Mouse (Mus musculus) monocyte, adult 5-6 weeks (primary cell): Measurements from ENCODE around the gene Nfib. TPM values are rescaled to one million over a fixed set of nuclear protein-coding genes. Genes with fewer than 3 reads are reported as not detected.

Experiments used
- ATAC-seq: fragments of 153-309, 156-312 bp; replicated peaks from 2 replicates; pipeline ENCODE4 v1.8.0; 2017; ENCODE audit warnings: mild to moderate bottlenecking; ENCODE audit not compliant: low TSS enrichment, insufficient number of reproducible peaks, severe bottlenecking, poor library complexity, low FRiP score
- total RNA-seq: library from RNA; stranded (forward); fragments of 200-1000, 200-491, 200-594 nt; gene quantifications from 3 replicates; pipeline ENCODE4 v1.2.3, GENCODE M21; 2017

Nfib gene
- total RNA-seq, 1 experiment from 2014 or later, result 0.29 TPM

DNA sequence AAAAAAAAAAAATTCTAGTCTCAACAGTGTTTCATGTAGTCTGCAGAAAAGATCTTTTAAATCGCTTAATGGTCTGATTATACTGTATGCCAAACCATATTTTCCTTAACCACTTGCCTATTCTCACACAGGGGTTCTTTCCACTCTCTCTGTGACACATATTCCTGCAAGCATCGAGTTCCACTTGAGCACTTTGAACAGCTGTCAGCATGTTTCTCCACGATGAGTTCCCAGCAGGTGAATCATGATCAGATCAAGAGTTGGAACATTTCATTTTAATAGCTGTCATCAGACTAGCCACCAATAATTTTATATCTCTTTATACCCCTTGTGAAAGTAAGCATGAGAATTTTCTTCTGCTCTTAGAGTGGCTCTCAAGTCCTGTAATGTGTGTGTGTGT lies 151.9 kb downstream of the Nfib start:
- ATAC-seq, result no peak

DNA sequence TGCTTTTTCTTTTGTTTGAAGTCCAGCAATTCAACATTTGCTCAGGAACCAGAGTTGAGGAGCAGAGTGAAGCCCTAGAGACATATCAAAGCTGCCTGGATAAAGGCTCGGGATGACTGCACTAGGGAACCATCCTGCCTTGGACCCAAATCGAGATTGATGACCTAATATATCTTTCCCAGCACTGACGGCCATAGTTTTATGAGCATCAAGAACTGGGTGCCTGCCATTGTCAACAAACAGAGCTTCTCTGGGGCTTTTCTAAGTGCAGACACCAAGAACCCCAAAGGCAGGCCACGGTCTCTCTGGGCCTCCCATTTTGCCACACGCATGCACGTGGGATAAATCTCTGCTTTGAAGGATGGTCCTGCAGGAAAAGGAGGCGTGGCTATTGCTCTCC lies 153.3 kb downstream of the Nfib start:
- ATAC-seq, result no peak

DNA sequence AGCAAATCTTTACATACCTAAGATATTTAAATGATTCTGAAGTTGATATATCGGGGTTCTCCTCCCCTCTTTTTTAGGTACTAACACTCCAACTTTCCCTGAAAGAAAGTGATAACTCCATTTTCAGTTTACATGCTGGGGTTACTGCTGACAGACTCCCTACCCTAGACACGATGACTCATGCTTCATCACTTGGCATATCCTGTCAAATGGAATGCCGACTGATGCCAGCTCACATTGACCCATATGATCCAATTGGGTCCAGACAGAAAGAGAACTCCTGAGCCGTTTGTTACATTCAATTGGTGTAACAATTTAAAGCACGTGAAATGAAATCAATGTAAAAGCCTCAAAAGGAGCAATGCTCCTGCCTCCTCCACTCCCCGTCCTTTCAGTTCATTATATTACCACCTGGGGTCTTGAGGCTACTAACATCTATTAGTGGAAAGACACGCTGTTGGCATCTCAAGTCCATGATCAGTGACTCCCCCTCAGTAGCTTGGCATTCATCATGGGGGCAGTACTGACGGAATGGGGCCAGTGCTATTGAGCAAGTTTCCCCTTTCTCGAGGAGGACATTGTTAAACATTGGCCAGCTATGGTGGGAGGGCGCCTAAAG lies 155.7 kb downstream of the Nfib start:
- no peak for ATAC-seq

DNA sequence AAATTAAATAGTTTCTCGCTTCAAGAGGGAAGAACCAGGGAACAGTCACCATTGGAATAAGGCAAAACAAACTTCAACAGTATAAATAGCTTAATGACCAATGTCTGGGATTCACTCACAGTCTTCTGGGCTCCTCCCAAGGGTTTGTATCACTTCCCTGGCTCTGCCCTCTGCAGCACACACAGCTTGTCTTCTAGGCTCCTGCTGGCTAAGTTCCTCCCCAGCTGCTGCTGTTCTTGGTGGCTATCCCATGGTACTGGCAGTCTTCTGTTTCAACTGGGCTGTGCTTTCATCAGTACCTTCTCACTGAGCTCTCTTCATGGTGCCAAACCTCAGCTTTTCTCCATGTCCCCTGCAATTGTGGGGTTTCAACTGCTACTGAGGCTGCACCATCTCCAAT lies 157.3 kb downstream of the Nfib start:
- no peak for ATAC-seq

DNA sequence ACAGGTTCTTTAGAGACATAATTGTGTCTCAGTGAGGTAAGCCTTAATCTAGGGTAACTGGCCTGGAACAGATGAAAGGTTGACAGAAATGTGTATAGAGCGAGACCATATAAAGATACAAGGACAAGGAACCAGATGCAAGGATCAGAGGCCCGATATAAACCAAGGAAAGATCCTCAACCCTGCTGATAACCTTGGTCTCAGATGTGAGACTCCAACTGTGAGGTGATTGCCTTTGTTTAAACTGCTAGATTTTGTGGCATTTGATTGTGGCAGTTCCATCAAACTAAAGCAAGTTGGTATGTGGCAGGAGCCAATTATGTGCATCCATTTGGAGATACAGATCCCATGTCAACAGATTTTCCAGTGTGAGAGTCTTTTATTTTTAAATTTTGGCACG lies 161.6 kb downstream of the Nfib start:
- no peak for ATAC-seq

DNA sequence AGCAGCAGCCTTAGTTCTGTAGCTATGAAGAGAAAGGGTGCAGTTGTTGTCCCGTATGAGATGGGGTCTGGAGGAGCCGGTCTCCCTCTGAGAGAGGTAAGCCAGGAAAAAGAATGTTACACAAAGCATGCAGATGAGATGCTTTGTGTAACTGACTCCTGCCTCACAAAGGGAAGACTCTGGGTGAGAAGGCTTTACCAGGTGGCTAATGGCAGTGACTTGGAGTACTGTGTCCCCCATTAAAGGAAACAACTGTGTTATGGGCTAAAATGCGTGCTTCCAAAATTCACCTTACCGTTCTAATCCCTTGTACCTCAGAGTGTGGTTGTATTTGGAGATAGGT lies 162.2 kb downstream of the Nfib start:
- no peak for ATAC-seq

DNA sequence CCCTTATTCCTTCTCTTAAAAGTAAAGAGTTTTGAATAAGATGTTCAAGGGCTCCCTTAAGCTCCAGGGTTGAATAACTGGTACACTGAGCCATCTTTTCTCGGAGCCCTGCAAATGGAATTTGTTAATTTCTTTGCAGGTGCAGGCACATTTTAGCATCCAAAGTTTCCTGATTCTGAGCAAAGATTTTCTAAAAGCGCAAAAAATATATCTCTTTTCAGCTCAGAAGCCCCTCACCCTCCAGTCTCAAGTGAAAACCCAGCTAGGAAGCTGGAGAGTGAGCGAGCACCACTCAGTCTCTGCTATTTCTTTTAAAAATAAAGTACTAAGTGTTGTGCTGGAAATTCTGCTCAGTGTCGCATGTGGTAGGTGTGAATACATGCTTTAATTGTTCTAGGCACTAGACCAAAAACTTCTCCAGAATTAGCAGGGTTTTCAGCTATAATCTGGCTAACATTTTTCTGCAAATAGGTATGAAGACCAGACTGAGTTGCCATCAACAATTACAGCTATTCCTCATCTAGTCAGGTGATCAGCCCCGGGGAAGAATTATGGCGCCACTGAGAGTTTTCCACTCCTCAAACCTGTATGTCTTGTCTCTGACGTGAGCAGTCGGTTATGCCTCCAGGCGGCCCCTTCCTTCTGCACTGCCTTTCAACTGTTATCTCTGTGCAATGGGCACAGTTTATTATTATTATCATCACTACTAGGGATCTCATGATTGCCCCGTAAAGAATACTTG lies 162.7 kb downstream of the Nfib start:
- ATAC-seq, result no peak

DNA sequence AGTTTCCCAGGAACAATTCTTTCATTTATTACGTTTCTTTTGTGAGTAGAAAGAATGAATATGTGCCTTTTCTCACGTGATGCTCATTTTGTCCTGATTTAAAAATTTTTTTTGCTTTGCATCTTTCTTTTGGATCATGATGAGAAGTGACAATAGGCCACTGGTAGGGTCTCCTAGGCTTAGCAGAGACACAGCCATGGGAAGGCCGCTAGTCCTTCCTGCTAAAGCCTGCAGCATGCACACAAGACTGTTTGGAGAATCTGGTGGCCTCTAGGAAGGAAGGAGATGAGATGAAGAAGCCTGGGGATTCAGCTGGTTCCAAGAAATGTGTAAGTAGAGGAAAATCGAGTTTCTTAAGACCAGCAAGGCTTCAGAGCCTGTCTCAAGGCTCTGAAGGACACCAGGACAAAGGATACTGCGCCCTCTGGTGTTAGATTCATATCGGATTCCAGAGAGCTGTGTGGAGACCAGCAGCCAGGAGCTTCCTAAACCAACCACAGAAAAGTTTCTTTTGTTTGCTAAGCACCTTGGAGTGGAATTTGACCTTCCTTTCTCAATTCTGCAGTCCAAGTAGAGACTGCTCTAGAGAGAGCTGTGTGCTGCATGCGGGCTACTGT lies 163.5 kb downstream of the Nfib start:
- ATAC-seq, result no peak

DNA sequence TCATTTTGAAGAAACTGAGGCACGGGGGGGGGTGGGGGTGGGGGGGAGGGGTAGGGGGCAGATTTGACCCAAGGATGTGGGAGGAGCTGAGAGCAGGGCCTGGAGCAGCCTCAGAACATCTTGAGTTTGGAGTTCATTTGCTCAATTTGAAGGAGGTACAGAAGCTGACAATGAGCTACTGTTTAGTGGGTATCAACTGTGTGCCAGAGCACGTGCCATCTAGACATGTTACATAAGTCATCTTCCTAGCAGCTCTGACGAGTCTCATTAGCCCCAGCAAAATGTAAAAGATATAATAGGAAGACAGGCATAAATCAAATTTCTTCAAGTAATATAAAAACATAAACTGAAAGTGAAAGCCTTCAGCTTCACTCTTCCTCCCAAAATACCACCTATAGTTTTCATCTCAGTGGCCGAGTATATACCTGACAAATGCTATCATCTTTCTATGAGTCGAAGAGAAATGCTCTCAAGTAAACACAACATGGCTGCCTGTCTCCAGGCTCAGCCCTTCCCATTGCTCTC lies 165.0 kb downstream of the Nfib start:
- ATAC-seq, result no peak

DNA sequence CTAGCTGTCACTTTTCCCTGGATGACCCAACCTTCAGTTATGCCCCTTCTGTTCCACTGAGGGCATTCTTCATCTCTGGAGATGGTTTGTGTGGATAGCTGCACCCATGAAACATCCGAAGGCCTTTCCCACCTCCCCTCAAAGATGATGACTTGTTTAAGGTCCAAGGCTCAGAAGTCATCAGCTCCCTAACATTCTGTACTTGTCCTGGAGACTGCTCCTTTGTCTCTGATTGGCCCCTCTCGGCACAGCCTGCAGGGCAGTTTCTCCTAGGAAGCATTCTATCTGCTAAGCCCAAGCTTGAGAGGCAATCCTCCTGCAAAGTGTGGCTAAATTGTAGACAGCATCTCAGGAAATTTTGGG lies 165.5 kb downstream of the Nfib start:
- no peak for ATAC-seq

DNA sequence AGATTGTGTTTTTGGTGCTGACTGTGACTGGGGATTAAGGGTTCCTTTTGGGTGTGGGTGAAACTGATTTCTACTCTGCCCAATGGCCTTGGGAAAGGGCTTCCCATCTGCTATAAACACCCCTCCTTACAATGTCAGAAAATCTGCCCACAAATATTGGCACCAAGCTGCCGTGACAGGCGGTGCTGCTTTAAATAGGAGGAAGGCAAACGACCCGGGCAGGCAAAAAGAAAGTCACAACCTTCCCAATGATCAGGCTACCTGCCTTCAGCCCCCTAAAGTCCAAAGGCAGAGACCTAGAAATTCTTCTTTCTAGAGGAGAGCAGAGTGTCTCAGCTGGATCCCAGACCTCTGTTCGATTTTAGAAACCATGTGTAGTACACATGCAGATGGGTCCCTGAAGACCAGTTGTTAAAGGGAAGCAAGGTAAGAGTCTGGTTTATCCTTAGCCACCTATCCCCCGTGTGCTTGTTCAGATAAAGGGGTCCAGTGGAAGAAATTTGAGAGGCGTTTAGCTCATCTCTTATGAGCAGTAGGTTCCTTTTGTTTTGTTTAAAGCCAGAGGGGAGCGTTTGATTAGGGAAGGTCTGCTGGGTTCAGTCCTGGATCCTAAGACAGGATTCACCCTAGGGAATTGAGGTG lies 166.0 kb downstream of the Nfib start:
- no peak for ATAC-seq

DNA sequence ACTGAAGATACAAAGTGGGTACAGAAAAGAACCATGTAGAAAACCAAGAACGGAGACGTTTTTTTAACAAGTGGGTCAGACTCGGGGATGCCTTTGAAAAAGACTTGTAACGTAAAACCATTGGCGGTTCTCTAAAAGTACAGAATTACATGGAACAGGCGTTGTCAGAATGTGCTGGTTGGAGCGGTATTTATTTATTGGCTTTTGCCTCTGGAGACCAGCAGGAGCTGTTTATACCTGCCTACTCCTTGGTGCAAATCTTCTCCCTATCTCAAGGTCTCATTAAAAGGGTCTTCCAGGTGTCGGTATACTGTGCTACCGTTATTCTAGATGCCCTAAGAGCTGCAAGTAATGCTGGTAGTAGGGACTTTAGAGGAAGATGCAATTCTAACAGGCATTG lies 166.7 kb downstream of the Nfib start:
- no peak for ATAC-seq

DNA sequence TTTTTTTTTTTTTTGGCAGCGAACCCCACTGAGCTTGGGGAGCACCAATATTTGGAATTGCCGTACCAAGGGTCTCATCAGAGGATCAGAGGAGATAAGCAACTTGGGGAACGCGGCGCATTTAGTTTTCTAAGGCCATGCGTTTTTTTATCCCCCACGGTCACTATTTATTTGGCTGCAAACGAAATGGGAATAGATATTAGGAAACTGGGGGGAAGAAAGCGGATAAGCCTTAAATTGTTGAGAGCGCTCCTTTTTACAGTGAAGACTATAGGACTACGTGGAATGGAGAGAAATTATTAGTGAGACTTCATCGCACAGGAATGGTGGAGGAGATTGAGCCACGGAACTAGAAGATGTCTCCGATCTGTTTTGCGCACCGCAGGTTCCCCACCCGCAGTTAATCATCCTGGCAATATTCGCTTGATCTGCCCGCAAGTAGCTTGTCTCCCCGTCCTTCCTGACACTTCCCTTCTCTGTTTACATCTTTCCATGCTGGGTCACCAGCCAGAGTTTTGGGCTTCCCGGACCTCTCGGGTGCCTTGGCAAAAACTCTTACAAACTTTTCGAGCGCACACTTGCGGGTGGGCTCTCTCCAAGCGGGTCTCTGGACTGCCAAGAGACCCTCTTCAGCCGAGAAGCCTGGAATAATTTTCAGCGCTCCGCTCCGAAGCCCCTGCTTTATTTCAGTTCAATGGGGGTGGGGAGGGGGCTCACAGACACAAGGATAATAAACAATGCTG lies 167.3 kb downstream of the Nfib start:
- ATAC-seq, result no peak

DNA sequence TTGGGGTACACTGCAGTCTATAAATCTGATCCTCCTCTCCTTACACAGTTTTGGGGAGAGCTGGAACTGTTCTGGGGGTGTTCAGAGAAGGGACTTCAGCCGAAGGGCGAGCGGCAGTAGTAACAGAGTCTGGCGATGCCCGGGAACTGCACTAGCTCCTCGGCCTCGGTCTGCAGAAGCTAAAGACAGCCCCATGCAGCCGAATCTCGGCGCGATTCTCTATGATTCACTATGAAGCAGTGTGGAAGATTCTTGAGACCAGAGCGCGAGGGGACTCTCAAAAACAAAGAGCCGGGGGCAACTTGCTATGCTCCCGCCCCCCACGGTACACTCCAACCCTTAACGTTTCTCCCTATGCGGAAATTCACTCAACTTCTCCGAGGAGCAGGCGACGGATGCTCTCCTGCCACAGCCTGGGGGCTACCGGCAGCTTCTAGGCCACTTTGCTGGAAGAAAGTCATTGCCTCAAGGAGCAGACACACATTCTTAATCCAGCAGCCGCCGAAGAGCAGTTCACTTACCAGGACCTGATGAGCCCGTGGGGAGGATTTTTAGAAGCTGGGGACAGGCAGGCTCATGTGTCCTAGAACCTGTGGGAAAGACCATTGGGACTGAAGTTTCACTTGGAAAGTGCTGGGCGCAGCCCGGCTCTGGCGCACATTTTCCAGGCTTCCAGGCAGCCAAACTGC lies 168.1 kb downstream of the Nfib start:
- ATAC-seq, result no peak

DNA sequence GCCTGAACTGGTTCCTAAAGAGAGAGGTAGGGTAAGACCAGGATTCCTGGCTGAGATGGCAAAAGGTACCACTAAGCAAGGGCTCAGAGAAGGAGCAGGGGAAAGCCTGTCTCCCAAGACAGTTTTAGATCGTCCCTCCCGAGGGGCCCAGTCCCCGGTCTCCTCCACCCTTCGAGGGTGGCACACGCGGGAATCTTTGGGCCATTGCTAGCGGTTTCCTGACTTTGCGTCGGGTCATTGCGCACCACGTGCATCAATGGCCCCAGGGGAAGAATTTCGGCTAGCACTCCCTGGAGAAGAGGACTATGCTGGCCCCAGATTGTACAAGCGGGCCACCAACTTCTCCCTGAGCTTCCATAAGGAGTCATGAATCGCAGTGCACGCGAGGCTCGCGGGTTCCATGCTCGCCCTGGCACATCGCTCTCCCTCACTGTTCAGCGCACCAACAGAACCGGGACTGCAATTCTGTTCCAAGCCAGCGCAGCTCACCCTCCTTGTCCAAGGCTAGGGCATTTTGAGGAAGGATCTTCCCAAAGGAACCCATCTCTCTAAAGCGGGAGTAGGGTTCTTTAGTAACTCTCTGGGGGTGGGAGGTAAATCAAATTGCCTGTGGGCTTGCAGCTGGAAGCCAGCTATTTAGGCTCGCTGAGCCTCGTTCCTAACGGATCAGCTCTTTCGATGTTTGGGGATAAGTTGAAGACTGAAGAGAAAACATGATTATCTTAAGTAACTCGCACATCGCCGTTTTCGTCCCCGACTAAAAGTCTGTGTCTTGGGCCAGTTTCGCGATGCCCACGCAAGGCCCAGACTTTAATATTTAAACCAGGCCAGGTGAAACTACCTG lies 168.9 kb downstream of the Nfib start:
- no peak for ATAC-seq

DNA sequence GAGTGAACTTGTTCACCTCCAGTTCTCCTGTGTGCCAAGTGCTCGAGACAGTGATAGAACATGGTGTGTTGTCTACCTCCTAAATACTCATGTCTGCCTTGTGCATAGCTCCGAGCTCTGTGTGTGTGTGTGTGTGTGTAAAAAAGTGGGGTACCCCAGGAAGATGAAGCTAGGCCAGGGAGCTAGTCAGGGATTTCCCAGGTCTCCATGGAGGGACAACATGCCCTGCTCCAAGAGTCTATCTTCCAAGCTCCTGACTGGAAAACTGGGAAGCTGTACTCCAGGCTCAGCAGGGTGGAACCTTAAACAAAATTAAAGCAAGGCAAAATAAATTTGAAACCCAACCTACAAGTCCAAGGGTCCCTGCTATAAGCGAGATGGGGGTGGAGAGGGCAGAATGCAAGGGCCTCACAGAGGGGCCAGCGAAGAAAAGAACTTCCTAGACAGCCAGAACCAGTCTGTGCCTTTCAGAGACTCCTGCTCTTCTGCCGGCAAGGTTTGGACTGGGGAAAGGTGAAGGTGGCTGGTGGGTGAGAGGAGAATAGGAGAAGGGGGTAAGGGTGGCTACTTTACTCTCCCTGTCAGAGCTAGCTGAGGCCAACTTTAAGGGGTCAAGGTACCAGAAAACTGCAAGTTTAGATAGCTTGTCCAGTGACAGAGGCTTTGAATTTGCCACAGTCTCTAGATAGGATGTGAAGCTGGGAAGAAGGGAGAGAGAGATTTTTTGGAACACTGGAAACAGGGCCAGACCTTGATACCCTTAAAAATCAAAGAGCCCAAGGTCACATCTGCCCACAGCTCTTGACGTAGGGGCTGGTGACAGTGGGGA lies 169.7 kb downstream of the Nfib start:
- no peak for ATAC-seq

DNA sequence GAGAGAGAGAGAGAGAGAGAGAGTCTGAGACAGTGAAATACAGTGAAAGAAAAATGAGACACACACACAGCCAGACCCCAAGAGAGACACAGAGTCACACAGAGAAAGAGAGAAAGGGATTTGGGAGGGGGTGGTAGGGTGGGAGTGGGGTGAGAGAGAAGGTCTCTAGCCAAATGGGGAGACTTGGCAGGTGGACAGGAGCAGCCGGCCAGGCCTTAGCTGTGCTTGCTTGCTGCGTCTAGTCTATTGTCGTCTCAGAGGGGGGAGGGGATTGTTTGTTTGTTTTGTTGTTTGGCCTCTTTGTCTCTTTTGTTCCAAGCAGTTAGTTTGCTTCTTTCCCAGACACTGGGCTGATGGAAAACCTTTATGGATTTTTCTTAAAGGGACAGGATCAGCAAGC lies 172.3 kb downstream of the Nfib start:
- ATAC-seq, result no peak
